Mouse (Mus musculus) embryonic fibroblast, embryonic 13.5 days (primary cell): ENCODE results near the gene Rrbp1.

Experiments
- CTCF ChIP-seq: IDR thresholded peaks from 2 replicates; pipeline ENCODE4 v1.5.1; 2011; ENCODE audit warnings: mild to moderate bottlenecking, control low read depth, low read length, moderate library complexity, borderline replicate concordance; ENCODE audit not compliant: insufficient read depth
- POLR2A ChIP-seq: IDR thresholded peaks from 2 replicates; pipeline ENCODE4 v1.6.1; 2011; ENCODE audit warnings: low read depth, mild to moderate bottlenecking, control low read depth, low read length, moderate library complexity

DNA sequence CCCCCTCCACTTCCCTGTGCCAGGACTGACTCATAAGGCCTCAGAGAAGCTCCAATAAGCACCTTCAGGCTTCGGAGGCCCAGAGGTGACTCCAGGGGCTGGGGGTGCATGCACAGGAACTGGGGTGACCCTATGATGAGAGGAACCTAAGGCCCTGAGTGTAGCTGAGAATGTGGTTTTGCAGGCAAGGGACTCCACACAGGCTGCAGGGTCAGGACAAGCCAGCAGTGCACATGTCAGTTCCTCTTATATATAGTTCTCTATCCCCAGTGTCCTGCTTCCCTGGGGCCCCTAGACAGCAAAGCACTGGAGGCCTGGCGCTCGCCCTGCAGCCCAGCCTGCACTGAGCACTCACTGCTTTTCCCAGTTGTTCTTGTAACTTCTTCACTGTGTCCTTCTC is 63.1 kb downstream of the Rrbp1 start:
- TF ChIP-seq POLR2A, result no peak
- no peak for TF ChIP-seq CTCF
